Mouse (Mus musculus) embryonic fibroblast, embryonic 13.5 days (primary cell): ENCODE measurements around the gene Hist1h1a.

ENCODE experiments used
- CTCF ChIP-seq: IDR thresholded peaks from 2 replicates; pipeline ENCODE4 v1.5.1; 2011; ENCODE audit warnings: mild to moderate bottlenecking, control low read depth, low read length, moderate library complexity, borderline replicate concordance; ENCODE audit not compliant: insufficient read depth
- POLR2A ChIP-seq: IDR thresholded peaks from 2 replicates; pipeline ENCODE4 v1.6.1; 2011; ENCODE audit warnings: low read depth, mild to moderate bottlenecking, control low read depth, low read length, moderate library complexity

DNA sequence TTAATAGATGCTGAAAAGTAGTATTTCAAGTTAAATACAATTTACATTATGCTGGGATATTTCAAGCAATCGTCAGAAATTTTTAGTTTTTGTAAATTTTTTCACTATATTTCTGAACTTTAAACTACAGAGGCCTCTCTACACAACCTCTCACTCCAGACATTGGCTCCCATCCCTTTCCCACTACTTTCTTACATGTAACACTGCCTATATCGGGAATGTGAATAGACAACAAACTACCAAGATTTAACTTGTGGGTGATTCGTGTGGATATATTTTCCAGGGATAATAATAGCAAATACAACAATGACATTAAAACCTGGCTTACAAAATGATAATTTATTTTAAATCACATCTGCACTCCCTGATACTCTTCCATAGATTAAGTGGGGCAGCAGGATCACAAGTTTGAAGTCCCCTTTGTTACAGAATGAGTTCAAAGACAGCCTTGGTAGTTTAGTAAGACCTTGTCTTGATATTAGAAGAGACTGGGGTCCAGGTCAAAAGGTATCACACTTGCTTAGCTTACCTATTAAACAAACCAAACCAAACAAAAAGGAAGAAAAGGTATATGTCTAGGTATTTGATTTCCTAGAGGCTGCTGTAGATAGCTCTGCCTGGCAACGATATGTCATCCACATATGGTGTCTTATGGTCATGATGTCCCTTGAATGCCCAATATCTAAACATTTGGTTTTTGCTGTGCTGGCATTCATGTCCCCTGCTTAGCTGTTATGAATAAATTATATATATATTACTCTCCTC is 10.0 kb upstream of the Hist1h1a start:
- TF ChIP-seq POLR2A (no peak), CTCF (no peak)
